Mouse (Mus musculus): Measurements from ENCODE around the gene Actr5. TPM values are rescaled to one million over a fixed set of nuclear protein-coding genes. Genes with fewer than 3 reads are reported as not detected.

Gene Actr5
- polyA plus RNA-seq, 1 experiment: 7.7 TPM

GRCm38 (mm10) chr2:158628858-158629257 is 4.2 kb downstream of the Actr5 start:
- H3K4me1 ChIP-seq (ENCODE audit: control insufficient read depth, insufficient read depth, insufficient read length, low read length): no peaks in the 10 kb centered on the region; the same call in 1 of the 2 replicates
- TF ChIP-seq CTCF (IDR thresholded peaks at IDR 0.05; ENCODE audit: extremely low read depth, insufficient read length, insufficient replicate concordance, low read depth, low read length) (no peak), POLR2A (IDR thresholded peaks at IDR 0.05; ENCODE audit: low read depth, low read length) (no peak)
- no peak overlapping the region for H3K27ac ChIP-seq (ENCODE audit: insufficient read depth, low read depth, low read length)
- H3K36me3 ChIP-seq (ENCODE audit: control insufficient read depth, insufficient read depth, low read length): peaks cover 55% of the 10 kb centered on the region
- H3K27me3 ChIP-seq (ENCODE audit: control insufficient read depth, insufficient read depth, low read length): no peaks in the 10 kb centered on the region
- H3K4me3 ChIP-seq (ENCODE audit: low read depth, low read length): no peak overlapping the region
- 92% methylated on average over 3 of the region's 3 CpGs for WGBS

- no peak for TF ChIP-seq POLR2A (IDR thresholded peaks at IDR 0.05; ENCODE audit: low read depth, low read length)
- peak; percentile 35; the same call in 1 of the 2 replicates for TF ChIP-seq CTCF (IDR thresholded peaks at IDR 0.05; ENCODE audit: extremely low read depth, insufficient read length, insufficient replicate concordance, low read depth, low read length)
- Histone ChIP-seq H3K27me3 (ENCODE audit: control insufficient read depth, insufficient read depth, low read length) (no peaks in the 10 kb centered on the region), H3K36me3 (ENCODE audit: control insufficient read depth, insufficient read depth, low read length) (peaks cover 55% of the 10 kb centered on the region), H3K27ac (ENCODE audit: insufficient read depth, low read depth, low read length) (no peak overlapping the region), H3K4me1 (ENCODE audit: control insufficient read depth, insufficient read depth, insufficient read length, low read length) (no peaks in the 10 kb centered on the region; the same call in 1 of the 2 replicates), H3K4me3 (ENCODE audit: low read depth, low read length) (no peak overlapping the region)
- 77% methylated on average over 1 of the region's 1 CpGs for WGBS
Observed at GRCm38 (mm10) chr2:158629414-158629813, 4.7 kb downstream of the Actr5 start.

GRCm38 (mm10) chr2:158631873-158632272 is 7.2 kb downstream of the Actr5 start:
- 94% methylated on average over 5 of the region's 5 CpGs for WGBS
- H3K4me1 ChIP-seq (ENCODE audit: control insufficient read depth, insufficient read depth, insufficient read length, low read length): no peaks in the 10 kb centered on the region
- H3K36me3 ChIP-seq (ENCODE audit: control insufficient read depth, insufficient read depth, low read length): peaks cover 78% of the 10 kb centered on the region
- H3K4me3 ChIP-seq (ENCODE audit: low read depth, low read length): no peak overlapping the region
- no peaks in the 10 kb centered on the region for H3K27me3 ChIP-seq (ENCODE audit: control insufficient read depth, insufficient read depth, low read length)
- H3K27ac ChIP-seq (ENCODE audit: insufficient read depth, low read depth, low read length): no peak overlapping the region
- TF ChIP-seq CTCF (IDR thresholded peaks at IDR 0.05; ENCODE audit: extremely low read depth, insufficient read length, insufficient replicate concordance, low read depth, low read length): no peak
- TF ChIP-seq POLR2A (IDR thresholded peaks at IDR 0.05; ENCODE audit: low read depth, low read length): no peak

- Histone ChIP-seq H3K27ac (ENCODE audit: insufficient read depth, low read depth, low read length) (no peak overlapping the region), H3K27me3 (ENCODE audit: control insufficient read depth, insufficient read depth, low read length) (no peaks in the 10 kb centered on the region), H3K36me3 (ENCODE audit: control insufficient read depth, insufficient read depth, low read length) (peaks cover 32% of the 10 kb centered on the region), H3K4me3 (ENCODE audit: low read depth, low read length) (no peak overlapping the region), H3K4me1 (ENCODE audit: control insufficient read depth, insufficient read depth, insufficient read length, low read length) (no peaks in the 10 kb centered on the region)
- 21% methylated on average over 2 of the region's 2 CpGs for WGBS
- TF ChIP-seq POLR2A (IDR thresholded peaks at IDR 0.05; ENCODE audit: low read depth, low read length) (no peak), CTCF (IDR thresholded peaks at IDR 0.05; ENCODE audit: extremely low read depth, insufficient read length, insufficient replicate concordance, low read depth, low read length) (peak; percentile 95; the same call in 1 of the 2 replicates)
Observed at GRCm38 (mm10) chr2:158641869-158642268, 17.2 kb downstream of the Actr5 start.

- TF ChIP-seq CTCF (IDR thresholded peaks at IDR 0.05; ENCODE audit: extremely low read depth, insufficient read length, insufficient replicate concordance, low read depth, low read length) (no peak), POLR2A (IDR thresholded peaks at IDR 0.05; ENCODE audit: low read depth, low read length) (no peak)
- H3K36me3 ChIP-seq (ENCODE audit: control insufficient read depth, insufficient read depth, low read length): peaks cover 25% of the 10 kb centered on the region
- no peaks in the 10 kb centered on the region for H3K4me1 ChIP-seq (ENCODE audit: control insufficient read depth, insufficient read depth, insufficient read length, low read length)
- H3K27me3 ChIP-seq (ENCODE audit: control insufficient read depth, insufficient read depth, low read length): no peaks in the 10 kb centered on the region
- no peak overlapping the region for H3K4me3 ChIP-seq (ENCODE audit: low read depth, low read length)
- WGBS: 100% methylated on average over 2 of the region's 2 CpGs
- H3K27ac ChIP-seq (ENCODE audit: insufficient read depth, low read depth, low read length): no peak overlapping the region
Observed at GRCm38 (mm10) chr2:158642587-158642986, 17.9 kb downstream of the Actr5 start.

- H3K36me3 ChIP-seq (ENCODE audit: control insufficient read depth, insufficient read depth, low read length): peaks cover 15% of the 10 kb centered on the region
- TF ChIP-seq CTCF (IDR thresholded peaks at IDR 0.05; ENCODE audit: extremely low read depth, insufficient read length, insufficient replicate concordance, low read depth, low read length): no peak
- 81% methylated on average over 3 of the region's 3 CpGs for WGBS
- no peaks in the 10 kb centered on the region for H3K4me1 ChIP-seq (ENCODE audit: control insufficient read depth, insufficient read depth, insufficient read length, low read length)
- no peak overlapping the region for H3K4me3 ChIP-seq (ENCODE audit: low read depth, low read length)
- H3K27me3 ChIP-seq (ENCODE audit: control insufficient read depth, insufficient read depth, low read length): no peaks in the 10 kb centered on the region
- no peak overlapping the region for H3K27ac ChIP-seq (ENCODE audit: insufficient read depth, low read depth, low read length)
Observed at GRCm38 (mm10) chr2:158643791-158644190, 19.1 kb downstream of the Actr5 start.

- TF ChIP-seq POLR2A (IDR thresholded peaks at IDR 0.05; ENCODE audit: low read depth, low read length) (no peak), CTCF (IDR thresholded peaks at IDR 0.05; ENCODE audit: extremely low read depth, insufficient read length, insufficient replicate concordance, low read depth, low read length) (no peak)
- H3K4me3 ChIP-seq (ENCODE audit: low read depth, low read length): no peak overlapping the region
- H3K4me1 ChIP-seq (ENCODE audit: control insufficient read depth, insufficient read depth, insufficient read length, low read length): no peaks in the 10 kb centered on the region
- H3K27me3 ChIP-seq (ENCODE audit: control insufficient read depth, insufficient read depth, low read length): no peaks in the 10 kb centered on the region
- no peak overlapping the region for H3K27ac ChIP-seq (ENCODE audit: insufficient read depth, low read depth, low read length)
- 56% methylated on average over 7 of the region's 7 CpGs for WGBS
- no peaks in the 10 kb centered on the region for H3K36me3 ChIP-seq (ENCODE audit: control insufficient read depth, insufficient read depth, low read length)
Observed at GRCm38 (mm10) chr2:158651159-158651908, 26.6 kb downstream of the Actr5 start.
